Mouse (Mus musculus): ENCODE results near the gene Tenm1. TPM values are rescaled to one million over a fixed set of nuclear protein-coding genes. Genes with fewer than 3 reads are reported as not detected.

Gene Tenm1
- total and polyA plus RNA-seq, 3 experiments: under 0.01 to 0.11 (median 0.05) TPM

DNA sequence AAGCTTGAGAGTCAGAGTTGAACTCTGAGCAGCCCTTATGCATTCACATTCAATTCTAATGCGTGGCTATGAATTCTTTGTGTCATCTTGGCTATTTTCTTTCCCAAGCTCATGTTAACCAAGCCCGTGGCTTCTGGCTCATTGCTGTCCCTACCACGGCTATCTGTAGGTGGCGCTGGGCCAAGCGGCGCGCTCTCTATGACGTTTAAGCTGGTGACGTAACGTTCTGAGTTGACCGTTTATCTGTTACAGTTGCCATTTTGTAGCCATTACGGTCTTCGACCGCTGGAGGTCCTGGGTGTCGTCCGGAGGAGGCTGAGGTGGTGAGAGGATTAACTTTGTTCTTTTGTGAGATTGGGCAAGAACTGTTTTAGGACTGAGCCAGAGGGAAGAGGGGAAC is 939.5 kb downstream of the Tenm1 start, which contains the start of gene Tex13c2:
Gene Tex13c2 (plus strand): TSS at position 246 of the 400 bp plus-strand sequence.
- DNase-seq: no peak
- no peaks in the 10 kb centered on the region for H3K79me2 ChIP-seq (replicated peaks; ENCODE audit: control insufficient read depth, insufficient read depth, low read length)
- H3K27me3 ChIP-seq (ENCODE audit: control insufficient read depth, insufficient read depth, low read length): no peaks in the 10 kb centered on the region
- no peak within 1 kb of the TSS for H3K27ac ChIP-seq
- H3K4me3 ChIP-seq: no peak within 1 kb of the TSS
- WGBS: 89% methylated on average over 16 of the region's 16 CpGs
- H3K4me1 ChIP-seq (ENCODE audit: control insufficient read depth, insufficient read depth, low read length): no peaks in the 10 kb centered on the region
- H3K36me3 ChIP-seq (ENCODE audit: control insufficient read depth, insufficient read depth, low read length): no peaks in the 10 kb centered on the region
- TF ChIP-seq POLR2A (IDR thresholded peaks at IDR 0.05; ENCODE audit: insufficient read depth, low read depth, low read length) (no peak), CTCF (IDR thresholded peaks at IDR 0.05) (no peak)
- H3K9ac ChIP-seq (ENCODE audit: low read depth, low read length): no peak within 1 kb of the TSS
- intact Hi-C loops (cut with DNase I): no loop called here

Other genes with a start within 250 kb of the Tenm1 start
- gene Tex13c1, start 162.0 kb upstream of the Tenm1 start, total RNA-seq (2021): not detected
- gene Tex13c1, start 162.0 kb upstream of the Tenm1 start, polyA plus RNA-seq (2012; rRNA removed): not detected in 2 replicates

Data from heart, adult 2 months (tissue).